Mouse (Mus musculus) MEL (cell line): ENCODE results near the gene Clca3a1.

Source experiments
- CTCF ChIP-seq, 3 experiments: IDR thresholded peaks in 2 of 3; conservative IDR thresholded peaks in 1 of 3; 2 replicates each; pipeline ENCODE4 v1.5.1; 2011 to 2012; ENCODE audit warnings: low read length in 3 of 3, low read depth in 2 of 3, mild to moderate bottlenecking in 2 of 3, improper control_type of control experiment in 1 of 3, inconsistent platforms in 1 of 3, mixed read lengths in 1 of 3, moderate library complexity in 1 of 3; ENCODE audit not compliant: control insufficient read depth in 1 of 3, insufficient read depth in 1 of 3, poor library complexity in 1 of 3, severe bottlenecking in 1 of 3
- ELF1 ChIP-seq: IDR thresholded peaks from 2 replicates; pipeline ENCODE4 v1.6.1; 2014; ENCODE audit warnings: low read depth, mild to moderate bottlenecking, inconsistent platforms, low read length, improper control_type of control experiment, moderate library complexity
- EP300 ChIP-seq, 2 experiments: IDR thresholded peaks; 2 replicates each; pipeline ENCODE4 v1.6.1; 2011; ENCODE audit warnings: improper control_type of control experiment in 2 of 2, low read length in 2 of 2, low read depth in 1 of 2, mild to moderate bottlenecking in 1 of 2
- GATA1 ChIP-seq: IDR thresholded peaks from 2 replicates; pipeline ENCODE4 v1.6.1; 2011; ENCODE audit warnings: low read depth, low read length, improper control_type of control experiment
- MEF2A ChIP-seq: IDR thresholded peaks from 2 replicates; pipeline ENCODE4 v1.6.1; 2014; ENCODE audit warnings: low read depth, mild to moderate bottlenecking, inconsistent platforms, low read length, improper control_type of control experiment; ENCODE audit not compliant: poor library complexity, insufficient replicate concordance, severe bottlenecking; ENCODE audit errors: extremely low read depth
- POLR2AphosphoS2 ChIP-seq: IDR thresholded peaks from 2 replicates; pipeline ENCODE4 v1.6.1; 2011; ENCODE audit warnings: low read length, improper control_type of control experiment
- RAD21 ChIP-seq: IDR thresholded peaks from 2 replicates; pipeline ENCODE4 v1.6.1; 2011; ENCODE audit warnings: mild to moderate bottlenecking, low read depth, low read length, improper control_type of control experiment
- TAL1 ChIP-seq: IDR thresholded peaks from 2 replicates; pipeline ENCODE4 v1.6.1; 2012; ENCODE audit warnings: mild to moderate bottlenecking, inconsistent platforms, low read length, moderate library complexity, mixed read lengths
- UBTF ChIP-seq: IDR thresholded peaks from 2 replicates; pipeline ENCODE4 v1.6.1; 2012; ENCODE audit warnings: low read depth, mild to moderate bottlenecking, inconsistent platforms, low read length, improper control_type of control experiment, moderate library complexity, borderline replicate concordance; ENCODE audit not compliant: insufficient read depth

DNA sequence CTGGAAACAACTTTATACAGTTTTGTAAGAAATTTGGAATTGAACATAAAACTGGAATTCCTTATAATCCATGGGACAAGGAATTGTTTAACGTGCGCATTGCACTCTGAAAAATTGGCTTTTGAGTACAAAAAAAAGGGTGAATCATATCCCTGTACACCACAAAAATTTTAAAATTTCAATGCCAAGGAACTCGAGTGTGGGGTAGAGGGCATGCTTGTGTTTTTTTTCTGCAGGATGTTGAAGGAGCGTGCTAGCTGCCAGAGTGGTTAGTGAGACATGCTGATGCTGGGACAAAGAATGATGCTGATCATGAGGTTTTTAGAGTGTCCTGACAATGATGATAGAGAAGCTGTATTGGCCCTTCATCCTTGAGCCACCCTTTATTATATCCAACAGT is 4.4 kb upstream of the Clca3a1 start:
- TF ChIP-seq POLR2AphosphoS2 (no peak), GATA1 (no peak), CTCF (IDR thresholded peaks at IDR 0.05 in 2 of 3, conservative IDR thresholded peaks at IDR 0.05 in 1 of 3; ENCODE audit: control insufficient read depth in 1 of 3, insufficient read depth in 1 of 3, low read depth in 2 of 3, low read length in 3 of 3, poor library complexity in 1 of 3, severe bottlenecking in 1 of 3) (no peak), UBTF (no peak), RAD21 (no peak), ELF1 (no peak), EP300 (IDR thresholded peaks at IDR 0.05; ENCODE audit: low read depth in 1 of 2, low read length in 2 of 2) (no peak), TAL1 (no peak), MEF2A (no peak)
